Mouse (Mus musculus) natural killer cell, adult 2 months (primary cell): Measurements from ENCODE around the gene Kif21b.

Experiments
- DNase-seq, 2 experiments: peaks; one replicate each; pipeline ENCODE4 v3.0.0; 2022; ENCODE audit warnings: low spot score in 2 of 2

Gene Kif21b

DNA sequence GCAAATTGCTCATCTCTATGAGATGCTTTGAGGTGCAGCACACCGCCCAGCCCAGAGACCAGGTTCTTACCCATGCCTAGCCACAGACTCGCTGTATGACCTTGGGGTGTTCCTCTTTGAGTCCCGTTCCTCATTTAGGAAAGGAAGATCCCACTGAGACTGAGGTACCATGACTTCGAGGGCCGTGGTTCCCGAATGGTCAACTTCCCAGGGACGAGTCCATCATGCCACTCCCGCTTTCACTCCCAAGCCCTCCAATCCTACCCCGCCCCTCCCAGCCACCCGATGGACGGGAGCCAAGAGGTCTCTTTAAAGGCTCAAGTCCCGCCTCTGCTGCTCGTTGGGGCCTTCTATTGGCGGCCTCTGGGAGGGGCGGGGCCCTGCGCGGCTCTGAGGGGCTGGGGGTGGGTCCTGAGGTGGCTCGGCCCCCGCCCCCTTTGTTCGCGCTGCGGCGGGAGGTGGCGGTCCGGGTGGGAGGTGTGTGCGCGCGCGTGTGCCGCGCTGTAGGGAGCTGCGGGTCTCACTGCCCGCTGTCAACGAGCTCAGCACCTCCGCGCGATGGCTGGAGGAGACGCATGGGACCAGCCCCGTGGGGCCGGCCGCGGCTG lies at the start of gene Kif21b:
Kif21b (plus strand) TSS at position 439 of the 608 bp plus-strand sequence.
- peak; percentile 86 to 91 for DNase-seq

- DNase-seq: no peak
Measured at GRCm38 (mm10) chr1:136085988-136086685, 45.1 kb upstream of the Kif21b start.

DNA sequence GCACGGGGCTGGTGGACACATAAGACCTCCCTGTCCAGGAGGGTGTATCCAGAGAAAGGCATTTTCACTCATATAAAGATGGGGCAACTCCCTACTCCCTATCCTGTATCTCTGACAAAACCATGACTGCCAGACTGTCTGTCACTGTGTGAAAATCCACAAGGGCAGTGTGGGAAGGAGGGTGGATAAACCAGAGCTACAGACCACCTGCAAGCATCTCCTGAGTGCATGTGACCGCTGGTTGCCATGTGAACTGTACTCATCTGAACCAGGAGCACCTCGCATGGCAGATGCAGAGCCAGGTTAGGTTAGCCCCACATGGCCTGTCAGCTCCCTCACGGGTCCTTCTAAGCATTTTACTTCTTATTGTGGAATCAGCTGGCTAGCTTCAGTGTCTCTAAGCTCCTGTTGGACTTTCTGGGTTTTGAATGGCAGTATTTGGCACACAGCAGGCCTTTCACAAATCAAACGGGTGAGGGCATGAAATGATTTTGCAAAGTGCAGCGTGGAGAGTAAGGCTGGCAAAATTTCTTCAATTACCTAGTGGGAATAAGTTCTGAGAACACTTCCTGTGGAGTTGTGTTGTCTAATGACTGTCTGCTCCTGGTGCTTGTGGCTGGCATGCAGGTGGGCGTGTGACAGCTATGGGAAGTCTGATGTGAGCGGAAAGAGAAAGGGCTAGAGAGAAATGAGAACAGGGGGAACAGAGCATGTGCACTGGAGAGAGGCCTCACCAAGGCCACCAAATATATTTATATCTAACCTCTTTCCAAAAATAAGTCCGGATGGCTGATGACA lies 41.6 kb upstream of the Kif21b start:
- DNase-seq: no peak

DNA sequence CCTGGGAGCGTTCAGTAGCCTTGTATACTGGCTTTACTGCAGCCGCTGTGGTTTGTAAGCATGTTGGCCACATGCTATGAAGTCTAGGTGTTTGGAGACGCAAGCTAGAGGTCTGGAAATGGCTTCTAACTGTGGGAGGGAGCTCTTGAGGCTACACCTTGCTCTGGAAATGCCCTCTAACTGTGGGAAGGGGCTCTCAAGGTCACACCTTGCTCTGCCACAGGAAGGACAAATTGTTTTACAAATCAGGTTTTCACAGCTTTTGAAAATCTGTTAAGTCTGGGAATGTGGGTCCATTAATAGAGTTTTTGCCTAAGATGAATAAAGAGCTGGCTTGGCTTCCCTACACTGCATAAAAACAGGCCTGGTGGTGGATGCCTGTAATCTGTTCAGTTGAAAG lies 37.5 kb upstream of the Kif21b start:
- DNase-seq: no peak

GRCm38 (mm10) chr1:136094807-136095206 lies 36.4 kb upstream of the Kif21b start:
- no peak for DNase-seq

DNA sequence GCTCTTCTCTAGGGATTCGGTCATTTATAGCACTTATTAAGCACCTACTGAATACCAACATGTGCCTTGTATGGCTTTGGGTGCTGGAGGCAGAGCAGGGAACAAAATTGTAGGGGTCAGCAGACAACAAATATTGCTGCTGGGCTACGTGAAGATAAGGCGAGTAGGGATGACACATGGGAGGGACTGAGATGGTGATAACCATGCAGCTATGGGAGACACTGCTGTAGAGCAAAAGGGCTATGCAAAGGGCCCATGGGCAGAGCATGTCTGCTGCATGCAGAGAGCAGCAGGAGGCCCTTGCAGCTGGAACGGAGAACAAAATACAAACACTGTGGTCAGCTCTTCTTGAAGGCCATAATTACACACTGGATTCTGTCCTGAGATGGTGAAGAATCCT lies 29.1 kb upstream of the Kif21b start:
- DNase-seq: no peak

GRCm38 (mm10) chr1:136102551-136102950 lies 28.6 kb upstream of the Kif21b start:
- no peak for DNase-seq

- no peak for DNase-seq
Measured at GRCm38 (mm10) chr1:136102981-136103380, 28.2 kb upstream of the Kif21b start.

DNA sequence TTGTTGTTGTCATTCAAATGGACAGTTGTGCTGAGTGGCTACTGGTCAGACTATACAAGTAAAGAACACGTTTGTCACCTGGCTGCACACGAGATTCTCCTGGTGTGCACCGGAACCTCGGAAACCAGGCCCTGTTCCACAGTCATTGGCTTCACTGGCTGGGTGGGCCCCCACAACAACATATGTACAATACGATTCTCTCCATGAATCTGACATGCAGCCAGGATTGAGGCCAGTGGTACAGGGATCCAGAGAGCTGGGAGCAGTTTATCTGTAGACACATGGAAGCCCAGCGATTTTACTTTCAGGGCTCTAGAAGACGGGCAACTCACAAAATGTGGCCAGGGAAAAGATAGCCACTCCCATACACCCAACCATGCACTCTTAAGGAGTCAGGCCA lies 27.5 kb upstream of the Kif21b start:
- no peak for DNase-seq

DNA sequence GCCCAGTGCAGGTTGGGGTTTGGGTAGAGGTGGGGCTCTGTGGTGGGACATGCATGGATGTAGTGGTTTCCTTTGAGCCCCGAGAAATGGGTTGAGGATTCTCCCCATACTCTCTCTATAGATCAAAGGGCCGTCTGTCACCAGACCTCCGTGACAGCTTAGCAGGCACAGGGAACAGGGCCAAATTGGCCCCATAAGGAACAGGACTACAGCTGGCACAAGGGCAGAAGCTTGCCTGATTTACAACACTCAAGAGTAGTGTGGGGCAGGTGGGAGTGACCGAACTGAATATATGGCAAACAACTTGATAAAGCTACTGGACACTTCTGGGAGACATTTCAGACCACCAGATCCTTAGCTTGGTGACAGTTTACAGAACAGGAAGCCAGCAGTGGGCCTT lies 26.4 kb upstream of the Kif21b start:
- DNase-seq: no peak

GRCm38 (mm10) chr1:136109464-136109863 lies 21.7 kb upstream of the Kif21b start:
- no peak for DNase-seq

DNA sequence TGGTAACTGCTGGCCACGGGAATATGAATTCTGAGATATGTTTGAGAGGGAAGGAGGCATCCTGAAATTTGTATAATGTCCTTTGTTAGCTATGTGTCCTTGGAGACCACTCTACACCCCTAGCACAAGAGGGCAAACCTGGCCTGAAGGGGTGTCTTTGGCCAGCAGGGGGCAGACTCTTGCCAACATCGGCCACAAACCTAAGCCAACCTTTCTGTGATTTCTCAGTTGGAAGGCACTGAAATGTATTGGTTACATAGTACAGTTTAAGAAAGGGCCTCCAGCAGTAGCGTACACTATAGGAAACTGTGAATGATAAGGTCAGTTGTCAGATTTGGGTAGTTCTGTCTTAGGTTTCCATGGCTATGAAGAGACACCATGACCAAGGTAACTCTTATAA lies 15.0 kb upstream of the Kif21b start:
- DNase-seq: peak; percentile 69 to 83

GRCm38 (mm10) chr1:136117069-136117468 lies 14.1 kb upstream of the Kif21b start:
- DNase-seq: peak in 1 of 2 experiments; percentile 42

DNA sequence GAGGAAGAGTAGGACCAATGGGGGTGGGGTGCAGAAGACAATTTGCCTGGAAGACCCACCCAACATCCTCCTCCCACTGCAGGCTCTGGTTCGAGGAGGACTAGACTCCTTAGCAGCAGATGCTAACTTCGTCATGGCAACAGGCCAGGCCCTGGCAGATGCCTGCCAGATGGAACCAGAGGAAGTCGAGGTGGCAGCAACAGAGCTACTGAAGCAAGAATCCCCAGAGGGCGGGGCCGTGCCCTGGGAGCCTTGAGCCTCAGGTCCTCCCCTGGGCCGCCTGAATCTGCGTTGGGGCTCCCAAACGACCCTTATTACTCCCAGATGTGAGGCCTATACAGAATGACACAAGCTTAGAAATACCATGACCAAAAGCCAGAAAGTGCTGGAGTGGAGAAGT lies 12.3 kb upstream of the Kif21b start:
- DNase-seq: peak in 1 of 2 experiments; percentile 65

DNA sequence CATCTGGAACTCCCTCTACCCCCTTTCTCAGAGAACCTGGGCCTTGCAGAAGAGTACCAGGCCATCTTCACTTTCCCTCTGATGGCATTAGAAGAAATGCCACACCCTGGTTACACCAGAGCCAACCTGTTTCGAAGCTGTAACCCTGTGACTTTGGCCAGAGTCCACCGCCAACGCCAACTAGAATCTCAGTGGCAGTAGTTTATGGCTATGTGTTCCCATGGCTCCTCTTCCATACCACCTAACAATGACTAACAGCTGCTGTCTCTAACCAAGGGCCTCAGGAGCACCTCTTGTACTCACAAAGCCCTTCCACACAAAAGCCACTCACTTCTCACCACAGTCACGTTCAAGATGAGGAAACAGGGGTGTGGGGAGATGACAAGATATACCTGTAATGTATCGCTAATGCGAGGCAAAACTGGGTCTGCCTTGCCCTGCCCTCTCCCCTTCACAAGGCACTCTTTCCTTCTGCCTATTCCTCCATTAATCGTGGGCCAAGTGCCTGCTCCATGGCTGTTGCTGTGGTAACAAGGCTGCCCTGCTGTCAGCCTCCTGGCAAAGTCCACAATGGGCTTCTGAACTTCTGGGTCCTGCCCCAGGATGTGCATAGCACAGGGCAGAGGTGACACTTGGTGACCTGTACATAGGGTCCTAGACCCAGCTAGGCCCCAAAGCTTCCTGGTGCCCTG lies 11.5 kb upstream of the Kif21b start:
- no peak for DNase-seq

DNA sequence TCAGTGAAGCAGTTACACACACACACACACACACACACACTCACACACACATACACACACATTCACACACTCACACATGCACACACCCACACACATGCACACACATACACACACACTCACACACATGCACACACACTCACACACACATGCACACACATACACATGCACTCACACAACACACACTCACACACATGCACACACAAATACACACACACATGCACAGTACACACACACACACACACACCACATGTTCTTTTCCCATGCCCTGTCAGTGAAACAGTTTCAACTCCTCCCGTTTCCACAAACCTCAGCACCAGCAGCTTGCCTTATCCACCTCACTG lies 11.0 kb upstream of the Kif21b start:
- no peak for DNase-seq

DNA sequence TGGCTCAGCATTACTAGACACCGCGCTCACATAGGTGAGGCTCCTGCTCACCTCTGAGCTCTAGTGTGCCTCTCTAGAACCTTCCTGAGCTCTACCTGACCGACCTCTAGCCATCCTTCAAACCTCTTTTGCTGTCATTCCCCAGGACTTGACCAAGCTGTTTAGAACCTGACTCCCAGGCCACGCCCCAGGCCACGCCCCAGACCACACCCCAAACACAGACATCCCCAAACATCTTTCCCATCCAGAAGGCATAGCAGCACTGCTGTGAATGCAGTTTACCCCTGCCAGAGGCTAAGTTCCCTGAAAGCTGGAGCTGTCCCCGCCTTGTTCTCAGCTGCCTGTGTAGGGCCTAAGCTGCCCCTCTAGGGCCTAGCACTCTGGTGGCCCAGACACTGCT lies 10.4 kb upstream of the Kif21b start:
- no peak for DNase-seq

- no peak for DNase-seq
Measured at GRCm38 (mm10) chr1:136122030-136122429, 9.2 kb upstream of the Kif21b start.

DNA sequence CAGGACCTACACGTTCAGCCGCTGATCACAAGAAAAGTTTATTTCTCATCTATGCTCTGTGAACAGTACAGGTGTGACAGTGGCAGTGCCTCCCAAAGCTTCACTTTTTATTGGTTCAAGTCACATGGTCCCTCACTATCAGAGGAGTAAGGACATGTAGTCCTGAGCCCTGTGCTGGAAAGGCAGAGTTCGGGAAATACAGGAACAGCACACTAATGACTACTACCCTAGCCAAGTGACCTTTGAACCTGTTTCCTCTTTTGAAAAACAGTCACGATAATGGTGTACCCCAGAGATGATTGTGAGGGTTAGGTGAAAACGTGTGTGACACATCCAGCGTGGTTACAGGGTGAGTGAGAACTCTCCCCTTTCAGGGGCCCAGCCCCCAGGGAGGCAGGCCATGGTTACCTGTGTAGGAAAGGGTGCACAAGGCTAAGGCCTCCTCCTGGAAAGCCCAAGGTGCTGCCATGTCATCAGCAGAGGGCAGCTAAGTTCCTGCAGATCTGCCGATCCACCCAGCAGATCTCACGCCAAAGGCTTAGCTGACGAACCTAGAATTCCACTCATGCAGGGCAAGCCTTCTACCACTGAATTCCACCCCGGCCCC lies 4.9 kb upstream of the Kif21b start:
- no peak for DNase-seq

- no peak for DNase-seq
Measured at GRCm38 (mm10) chr1:136126895-136127294, 4.3 kb upstream of the Kif21b start.

GRCm38 (mm10) chr1:136127856-136128255 lies 3.3 kb upstream of the Kif21b start:
- DNase-seq: no peak

DNA sequence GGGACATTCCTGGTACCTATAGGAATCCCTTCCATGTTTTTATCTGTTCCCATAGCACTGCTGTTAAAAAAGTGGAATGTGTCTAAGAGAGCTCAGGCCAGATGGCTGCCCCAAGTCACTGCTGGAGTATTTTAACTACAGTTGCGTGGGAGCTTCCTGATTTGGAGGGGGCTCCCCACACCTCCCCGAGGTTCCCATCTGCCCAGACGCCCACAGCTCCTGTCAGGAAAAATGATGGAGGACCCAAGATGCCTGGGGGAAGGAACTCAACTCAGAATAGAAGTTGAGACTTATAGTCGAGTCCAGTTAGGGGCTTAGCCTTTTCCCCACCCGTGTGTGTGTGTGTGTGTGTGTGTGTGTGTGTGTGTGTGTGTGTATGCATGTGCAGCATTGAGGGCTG lies 2.8 kb upstream of the Kif21b start:
- DNase-seq: no peak
